Comparison of ENCODE assay signal across 24 mouse cellular contexts in the genomic region with DNA sequence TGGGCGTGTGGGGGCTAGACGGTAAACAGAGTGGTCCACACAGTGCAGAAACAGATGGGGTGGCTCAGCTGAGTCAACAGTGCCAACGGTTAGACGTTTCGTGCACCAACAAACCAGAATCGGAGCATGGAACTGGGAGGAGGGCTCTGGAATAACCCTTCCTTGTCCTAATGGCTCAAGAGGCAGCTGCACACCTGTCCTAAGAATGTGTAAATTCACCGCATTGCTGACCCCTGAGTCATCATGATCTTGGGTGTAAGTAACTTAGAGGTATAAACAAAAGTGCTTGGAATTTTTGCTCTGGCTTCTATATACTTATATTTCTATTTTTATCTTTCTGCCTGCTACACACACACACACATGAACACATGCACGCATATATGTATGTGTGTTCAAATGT. TPM values are rescaled to one million over a fixed set of nuclear protein-coding genes. Genes with fewer than 3 reads are reported as not detected.
DNase-seq lines count a peak whose midpoint lies in the region; ATAC-seq and TF ChIP-seq lines count a peak whose summit lies in the region.
"Had no signal": no experiment of that assay in that cellular context is flagged by ENCODE, and none has a peak within 500 bp of the region (broad histone marks: within the 10 kb centered on the region; RNA-seq: fewer than 3 reads in every experiment).

No protein-coding gene starts in this region.

- ATAC-seq in limb, embryonic 12.5 days (ENCODE audit: insufficient number of reproducible peaks, insufficient read depth, low FRiP score, low TSS enrichment, low read depth) = no peak
- ATAC-seq in lung, postnatal 0 days = peak; percentile 57
- no peak; the same call in 1 of the 2 replicates for ATAC-seq in stomach, postnatal 0 days (ENCODE audit: low FRiP score, low TSS enrichment)
- ATAC-seq: CD4-positive, CD25-positive, alpha-beta regulatory T cell, adult 4 months; forebrain, embryonic 13.5 days; forebrain, postnatal 0 days; Patski had no signal

- 0 out of 2 replicates have a peak overlapping the region, but pooled peaks have one; percentile 7 for H3K27ac ChIP-seq in limb, embryonic 12.5 days
- H3K27ac ChIP-seq in limb, embryonic 10.5 days = no peak overlapping the region
- H3K27ac ChIP-seq in lung, postnatal 0 days (ENCODE audit: low read length) = peak overlapping the region; percentile 71
- peak overlapping the region; percentile 30; the same call in 1 of the 2 replicates for H3K27ac ChIP-seq in stomach, postnatal 0 days (replicated peaks)
- H3K27ac ChIP-seq: embryonic facial prominence, embryonic 10.5 days; forebrain, embryonic 13.5 days; heart, adult 2 months; heart, embryonic 15.5 days; hindbrain, embryonic 10.5 days; hindbrain, embryonic 15.5 days had no signal

- intact Hi-C loops in heart, postnatal 14 days (cut with DNase I) = no loop called here

- 92% methylated on average over 8 of the region's 8 CpGs for WGBS in limb, embryonic 12.5 days
- 94% methylated on average over 8 of the region's 8 CpGs for WGBS in limb, embryonic 10.5 days
- 53% methylated on average over 8 of the region's 8 CpGs for WGBS in lung, postnatal 0 days
- 35% methylated on average over 8 of the region's 8 CpGs for WGBS in stomach, postnatal 0 days

- no peak overlapping the region for H3K4me3 ChIP-seq in limb, embryonic 12.5 days (replicated peaks)
- no peak overlapping the region for H3K4me3 ChIP-seq in limb, embryonic 10.5 days
- H3K4me3 ChIP-seq in lung, postnatal 0 days (ENCODE audit: low read depth, low read length) = no peak overlapping the region
- H3K4me3 ChIP-seq in stomach, postnatal 0 days (ENCODE audit: low read depth, low read length) = no peak overlapping the region
- H3K4me3 ChIP-seq: embryonic facial prominence, embryonic 10.5 days; forebrain, embryonic 13.5 days; heart, adult 2 months; heart, embryonic 15.5 days; hindbrain, embryonic 10.5 days; hindbrain, embryonic 15.5 days had no signal

- peaks cover 27% of the 10 kb centered on the region for H3K36me3 ChIP-seq in limb, embryonic 12.5 days
- H3K36me3 ChIP-seq in limb, embryonic 10.5 days = peaks cover 22% of the 10 kb centered on the region
- no peaks in the 10 kb centered on the region for H3K36me3 ChIP-seq in lung, postnatal 0 days (ENCODE audit: insufficient read depth, low read length)
- H3K36me3 ChIP-seq in stomach, postnatal 0 days (ENCODE audit: control insufficient read depth, insufficient read depth, low read length) = peaks cover 5% of the 10 kb centered on the region
- H3K36me3 ChIP-seq: hindbrain, embryonic 15.5 days had no signal

- no peak for TF ChIP-seq CTCF in lung, postnatal 0 days (IDR thresholded peaks at IDR 0.05)
- TF ChIP-seq CTCF in stomach, postnatal 0 days (IDR thresholded peaks at IDR 0.05; ENCODE audit: low read depth) = no peak

- no peak overlapping the region for H3K9ac ChIP-seq in limb, embryonic 12.5 days (replicated peaks)
- H3K9ac ChIP-seq in lung, postnatal 0 days (replicated peaks; ENCODE audit: low read depth) = no peak overlapping the region
- no peak overlapping the region for H3K9ac ChIP-seq in stomach, postnatal 0 days (ENCODE audit: low read length)
- H3K9ac ChIP-seq: forebrain, embryonic 13.5 days; forebrain, postnatal 0 days; heart, embryonic 15.5 days; hindbrain, embryonic 15.5 days had no signal

- H3K9me3 ChIP-seq in limb, embryonic 12.5 days = no peaks in the 10 kb centered on the region
- no peaks in the 10 kb centered on the region for H3K9me3 ChIP-seq in limb, embryonic 10.5 days (replicated peaks)
- H3K9me3 ChIP-seq in lung, postnatal 0 days (ENCODE audit: low read length) = no peaks in the 10 kb centered on the region
- no peaks in the 10 kb centered on the region for H3K9me3 ChIP-seq in stomach, postnatal 0 days (ENCODE audit: control insufficient read depth, low read length)
- H3K9me3 ChIP-seq: embryonic facial prominence, embryonic 10.5 days; forebrain, embryonic 13.5 days; heart, embryonic 15.5 days; hindbrain, embryonic 10.5 days; hindbrain, embryonic 15.5 days had no signal

- no peaks in the 10 kb centered on the region for H3K27me3 ChIP-seq in limb, embryonic 12.5 days
- no peaks in the 10 kb centered on the region for H3K27me3 ChIP-seq in limb, embryonic 10.5 days (ENCODE audit: low read depth, poor library complexity, severe bottlenecking)
- H3K27me3 ChIP-seq in lung, postnatal 0 days (replicated peaks; ENCODE audit: insufficient read depth, low read length) = no peaks in the 10 kb centered on the region
- H3K27me3 ChIP-seq in stomach, postnatal 0 days (ENCODE audit: control insufficient read depth, insufficient read depth, low read length) = no peaks in the 10 kb centered on the region
- H3K27me3 ChIP-seq: forebrain, embryonic 13.5 days; heart, embryonic 15.5 days; hindbrain, embryonic 15.5 days; Patski had no signal

- no peak for DNase-seq in limb, embryonic 10.5 days (ENCODE audit: low spot score)
- DNase-seq in lung, postnatal 0 days (ENCODE audit: low spot score) = peak; percentile 81
- DNase-seq in lung, adult 18-20 months = no peak
- DNase-seq in R1 (ENCODE audit: low read depth, low spot score) = peak; percentile 74
- DNase-seq in stomach, postnatal 0 days (ENCODE audit: low spot score) = peak; percentile 30
- no peak for DNase-seq in heart, postnatal 14 days
- no peak for DNase-seq in cerebellum, adult 9-10 months
- DNase-seq: adrenal gland, adult 8-10 months; B cell, adult 2 months; cerebellum, adult 11 months; cerebellum, adult 8-10 months; cerebellum, postnatal 25 days; forebrain, postnatal 0 days; gastrocnemius, postnatal 14 days; heart, adult 2 months had no signal

- TF ChIP-seq EP300 in lung, postnatal 0 days (IDR thresholded peaks at IDR 0.05) = peak; percentile 95
- no peak for TF ChIP-seq EP300 in stomach, postnatal 0 days (optimal IDR thresholded peaks at IDR 0.05)

- H3K4me2 ChIP-seq in limb, embryonic 12.5 days = no peak overlapping the region
- no peak overlapping the region for H3K4me2 ChIP-seq in lung, postnatal 0 days (replicated peaks; ENCODE audit: low read depth, low read length)
- H3K4me2 ChIP-seq in stomach, postnatal 0 days (replicated peaks; ENCODE audit: low read depth) = no peak overlapping the region
- H3K4me2 ChIP-seq: forebrain, embryonic 13.5 days; heart, embryonic 11.5 days; heart, embryonic 15.5 days; hindbrain, embryonic 15.5 days had no signal

- peaks cover 40% of the 10 kb centered on the region for H3K4me1 ChIP-seq in limb, embryonic 12.5 days (replicated peaks)
- H3K4me1 ChIP-seq in limb, embryonic 10.5 days = peaks cover 45% of the 10 kb centered on the region
- peaks cover 22% of the 10 kb centered on the region; the same call in 1 of the 2 replicates for H3K4me1 ChIP-seq in lung, postnatal 0 days (ENCODE audit: insufficient read depth, low read depth, low read length)
- peaks cover 5% of the 10 kb centered on the region; the same call in 1 of the 2 replicates for H3K4me1 ChIP-seq in stomach, postnatal 0 days (replicated peaks; ENCODE audit: control insufficient read depth, insufficient read depth)

RNA-seq across cellular contexts. Expression of a gene that starts 19.2 kb away (rescaled TPM):
- polyA plus RNA-seq in limb, embryonic 12.5 days (2016; fragmentation: Nextera tagmentation; extraction: Ambion mirVana) = 24.2 and 26.2 TPM in 2 replicates
- polyA plus RNA-seq in limb, embryonic 10.5 days (2016; fragmentation: Nextera tagmentation; extraction: Ambion mirVana) = 16.8 and 17.8 TPM in 2 replicates
- 13.3 and 14.7 TPM in 2 replicates for polyA plus RNA-seq in lung, postnatal 0 days (2015; fragmentation: Nextera tagmentation; extraction: Ambion mirVana)
- 12.7 and 13.4 TPM in 2 replicates for polyA plus RNA-seq in stomach, postnatal 0 days (2015; fragmentation: Nextera tagmentation; extraction: Ambion mirVana)
- total RNA-seq in heart, postnatal 14 days (2021) = 10 to 100 TPM; 69.9 to 70.5 TPM

Comparison
In these comparisons a context has a peak if more than half of its experiments do, and no peak if none do; other contexts are left out.
1. DNase-seq: peak in lung, postnatal 0 days (single experiment), R1 (single experiment) and stomach, postnatal 0 days (single experiment); none in limb, embryonic 10.5 days (single experiment), lung, adult 18-20 months (0 of 2), heart, postnatal 14 days (0 of 2) and cerebellum, adult 9-10 months (single experiment).